Mouse (Mus musculus) CD8-positive naive resting alpha-beta T cell, adult 2 months (primary cell): ENCODE results near the gene Plekhg5.

Experiments
- DNase-seq, 2 experiments: peaks; one replicate each; pipeline ENCODE4 v3.0.0; 2022; ENCODE audit warnings: low read depth in 2 of 2, low spot score in 2 of 2

Gene Plekhg5

GRCm38 (mm10) chr4:152143632-152144031 is 71.3 kb downstream of the Plekhg5 start:
- DNase-seq: no peak

- DNase-seq: no peak
Measured at GRCm38 (mm10) chr4:152145473-152145872, 73.2 kb downstream of the Plekhg5 start.

GRCm38 (mm10) chr4:152146033-152146827 is 73.9 kb downstream of the Plekhg5 start:
- no peak for DNase-seq

- DNase-seq: no peak
Measured at GRCm38 (mm10) chr4:152150546-152150945, 78.2 kb downstream of the Plekhg5 start.

DNA sequence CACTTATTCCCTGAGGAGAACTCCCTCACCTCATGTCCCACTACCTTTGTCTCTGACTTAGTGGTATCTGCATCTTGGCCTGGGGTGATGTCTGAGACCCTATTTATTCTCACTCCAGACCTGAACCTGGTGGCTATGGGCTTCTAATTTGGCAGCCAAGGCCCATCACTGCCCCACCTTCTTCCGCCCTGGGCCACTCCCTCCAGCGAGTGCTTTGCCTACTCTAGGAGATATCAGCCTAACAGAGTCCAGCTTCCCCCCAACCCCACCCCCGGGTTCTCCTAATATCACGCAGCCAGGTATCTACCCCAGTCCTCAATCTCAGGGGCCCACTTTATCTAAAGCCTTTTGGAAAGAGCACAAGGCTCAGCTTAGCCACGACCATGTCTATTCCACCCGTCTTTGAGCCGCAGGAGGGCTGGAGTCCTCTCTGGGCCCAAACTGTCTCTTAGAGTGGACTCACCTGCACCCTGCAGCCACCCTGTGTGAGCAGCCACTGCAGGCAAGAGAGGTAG is 79.2 kb downstream of the Plekhg5 start:
- DNase-seq: no peak

DNA sequence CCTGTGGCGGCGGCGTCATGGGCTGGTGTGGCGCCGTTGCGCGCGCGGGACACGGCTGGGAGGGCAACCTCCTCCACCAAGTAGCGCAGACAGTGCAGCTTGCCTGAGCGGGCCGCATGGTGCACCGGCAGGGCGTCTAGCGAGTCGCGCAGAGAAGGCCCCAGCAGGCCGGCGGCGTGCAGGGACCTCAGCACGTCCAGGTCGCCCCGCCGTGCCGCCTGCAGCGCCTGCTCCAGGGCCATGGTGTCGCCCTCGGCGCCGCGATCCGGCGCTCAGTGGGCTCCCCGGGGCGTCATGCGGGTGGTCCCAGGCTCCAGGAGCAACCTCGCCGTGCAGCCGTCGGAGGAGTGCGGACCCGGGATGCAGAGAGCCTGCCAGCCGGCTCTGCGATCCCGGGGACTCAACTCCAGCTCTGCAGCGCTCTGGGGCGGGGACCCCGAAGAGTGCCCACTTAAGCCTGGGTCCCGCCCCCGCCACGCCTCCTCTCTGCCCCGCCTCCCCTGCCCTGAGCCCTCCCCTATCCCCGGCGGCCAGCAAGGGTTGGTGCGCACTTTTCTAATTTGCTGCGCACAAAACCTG is 79.8 kb downstream of the Plekhg5 start, which contains the start of gene Espn:
Espn (minus strand) TSS at position 406 of the 579 bp plus-strand sequence.
- DNase-seq: no peak

DNA sequence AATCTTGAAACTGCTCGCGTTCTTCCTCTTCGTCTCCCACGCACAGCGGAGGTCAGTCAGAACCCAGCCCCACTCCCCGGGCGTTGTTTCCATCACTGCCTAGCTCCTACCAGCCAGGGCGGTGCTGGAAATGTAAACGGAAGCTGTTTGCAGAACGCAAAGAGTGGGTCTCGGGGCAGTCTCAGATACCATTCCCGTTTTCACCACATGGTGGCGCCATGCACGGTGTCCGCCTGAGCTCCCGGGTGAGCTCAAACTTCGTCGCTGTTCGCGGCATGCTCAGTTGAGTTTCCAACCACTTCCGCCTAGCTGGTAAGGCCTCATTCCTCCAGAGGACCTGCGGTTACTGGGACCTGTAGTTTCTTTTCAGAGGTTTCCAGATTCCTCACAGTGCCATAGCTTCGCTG is 81.5 kb downstream of the Plekhg5 start:
- DNase-seq: peak; percentile 88 to 95

- no peak for DNase-seq
Measured at GRCm38 (mm10) chr4:152155019-152155418, 82.7 kb downstream of the Plekhg5 start.

GRCm38 (mm10) chr4:152157779-152158584 is 85.7 kb downstream of the Plekhg5 start:
- peak; percentile 58 to 71 for DNase-seq

- DNase-seq: no peak
Measured at GRCm38 (mm10) chr4:152158585-152159284, 86.4 kb downstream of the Plekhg5 start, which contains the start of gene Hes2. Gene Hes2 (plus strand): TSS chr4:152158867.

GRCm38 (mm10) chr4:152159285-152159678 is 87.0 kb downstream of the Plekhg5 start:
- no peak for DNase-seq

DNA sequence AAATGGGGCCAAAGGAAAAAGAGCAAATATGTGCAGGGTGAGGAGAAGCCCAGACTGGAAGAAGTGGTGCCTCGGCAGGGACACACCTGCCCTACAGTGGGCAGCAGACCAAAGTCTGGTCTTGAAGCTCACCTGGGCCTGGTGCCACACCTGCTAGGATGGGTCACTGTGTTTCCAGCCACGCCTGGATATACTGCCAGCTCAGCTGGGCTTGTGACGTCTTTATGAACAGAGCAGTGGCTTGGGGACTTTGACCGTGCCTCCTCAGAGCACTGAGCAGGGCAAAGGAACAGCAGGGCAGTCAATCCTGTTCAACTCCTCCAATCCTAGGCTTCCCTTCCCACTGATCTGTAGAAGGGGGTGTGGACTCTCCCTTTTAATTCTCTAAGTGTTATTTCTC is 88.5 kb downstream of the Plekhg5 start:
- DNase-seq: no peak

GRCm38 (mm10) chr4:152161601-152162000 is 89.3 kb downstream of the Plekhg5 start:
- no peak for DNase-seq

GRCm38 (mm10) chr4:152162748-152163147 is 90.5 kb downstream of the Plekhg5 start:
- DNase-seq: no peak
